Mouse (Mus musculus) adrenal gland, adult 2 months (tissue): ENCODE data around the gene Prpsap1. TPM values are rescaled to one million over a fixed set of nuclear protein-coding genes. Genes with fewer than 3 reads are reported as not detected.

Experiments
- DNase-seq: peaks from one replicate; pipeline ENCODE4 v3.0.0; 2021
- long read RNA-seq: library from polyadenylated mRNA; stranded (forward); transcript quantifications from one replicate; pipeline ENCODE4 v2.0.0, GENCODE M21; 2021
- polyA plus RNA-seq: library from polyadenylated mRNA; depleted of rRNA; stranded (reverse); fragments of >200 nt; gene quantifications from 2 replicates; pipeline ENCODE4 v1.2.3, GENCODE M21; 2012; rRNA removed
- total RNA-seq, 2 experiments: library from RNA; stranded (reverse); gene quantifications; 2 replicates each; pipeline ENCODE4 v1.2.3; 2021

Prpsap1 gene
- total RNA-seq (10 to 100 TPM; 76.0 to 85.0 TPM), polyA plus RNA-seq (223 and 257 TPM in 2 replicates)
- long read RNA-seq, transcript Prpsap1-201 (10 exons, 1,841 nt): major isoform, 81 of 93 reads
- long read RNA-seq, partial matches to known transcripts: 2 of 93 reads
- long read RNA-seq, other reads (novel, unspliced or antisense): 8 of 93 reads

DNA sequence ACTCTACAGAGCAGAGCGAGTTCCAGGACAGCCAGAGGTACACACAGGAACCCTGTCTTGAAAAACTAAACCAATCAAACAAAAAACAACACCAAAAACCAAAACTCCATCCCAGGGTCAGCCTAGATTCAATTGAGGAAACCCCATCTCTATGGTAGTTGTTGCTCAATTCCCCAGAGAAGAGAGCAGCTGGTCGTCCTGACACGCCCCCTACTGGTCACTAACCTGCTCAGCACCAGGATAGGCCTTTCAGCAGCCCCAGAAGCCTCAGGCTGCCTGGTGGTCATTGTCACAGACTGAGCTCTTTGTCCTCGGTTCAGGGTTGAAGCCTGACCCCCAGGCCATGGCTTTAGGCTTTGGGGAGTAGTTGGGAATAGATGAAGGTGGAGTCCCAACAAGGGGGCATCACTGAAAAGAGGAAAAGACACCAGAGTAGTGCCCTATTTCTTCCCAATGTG lies at the start of gene Prpsap1:
Prpsap1 (minus strand) TSS at position 408 of the 458 bp plus-strand sequence.
- peak; percentile 63 for DNase-seq

- peak; percentile 35 for DNase-seq
These were observed 49.1 kb upstream of the Prpsap1 start for GRCm38 (mm10) chr11:116543110-116543509.

DNA sequence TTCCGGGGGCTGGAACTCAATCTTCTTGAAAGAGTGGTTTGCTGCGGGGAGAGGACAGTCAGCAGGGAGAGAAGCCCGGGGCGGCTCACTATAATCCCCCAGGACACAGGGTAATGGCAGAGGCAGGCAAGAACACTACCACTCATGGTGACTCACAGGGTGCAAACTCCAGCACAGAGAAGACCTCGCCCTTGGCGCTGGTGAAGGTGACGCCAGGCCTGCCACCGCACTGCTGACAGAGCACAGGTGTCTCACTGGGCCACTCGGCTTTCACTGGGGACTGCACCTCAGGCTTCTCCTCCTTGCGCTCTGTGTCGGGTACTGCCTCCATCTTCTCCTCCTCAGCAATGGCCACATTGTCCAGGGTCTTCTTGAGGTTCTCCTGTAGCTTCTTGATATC lies 47.2 kb upstream of the Prpsap1 start:
- DNase-seq: no peak

DNA sequence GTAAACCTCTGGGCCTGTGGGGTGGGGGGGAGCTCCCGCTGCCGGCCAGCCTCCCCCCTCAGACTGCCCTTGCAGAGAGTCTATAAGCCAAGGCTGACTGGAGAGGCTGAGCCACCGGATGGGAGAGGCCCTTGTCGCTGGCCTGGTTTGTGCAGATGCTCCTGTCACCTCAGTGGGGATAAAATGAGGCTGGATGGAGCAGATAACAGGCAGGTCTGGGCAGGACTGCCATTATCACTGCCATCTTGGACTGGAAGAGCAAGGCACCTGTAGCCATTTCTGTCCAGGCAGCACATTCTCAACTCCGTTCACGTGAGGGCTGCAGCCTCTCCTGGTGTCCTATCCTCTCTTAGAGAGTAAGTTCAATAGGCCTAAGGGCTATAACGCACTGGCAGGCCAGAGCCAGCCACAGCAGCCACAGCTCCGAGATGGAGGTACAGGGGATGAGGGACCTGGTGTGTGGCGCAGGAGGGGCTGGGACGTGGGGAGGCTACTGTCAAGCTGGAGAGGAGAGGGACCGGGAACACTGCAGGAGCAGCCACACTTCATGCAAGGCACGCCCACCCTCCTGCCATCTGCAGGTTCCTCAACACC lies 44.2 kb upstream of the Prpsap1 start:
- DNase-seq: no peak

- DNase-seq: no peak
These were observed 43.4 kb upstream of the Prpsap1 start for GRCm38 (mm10) chr11:116537388-116537787.

- no peak for DNase-seq
These were observed 42.7 kb upstream of the Prpsap1 start for GRCm38 (mm10) chr11:116536685-116537084.

DNA sequence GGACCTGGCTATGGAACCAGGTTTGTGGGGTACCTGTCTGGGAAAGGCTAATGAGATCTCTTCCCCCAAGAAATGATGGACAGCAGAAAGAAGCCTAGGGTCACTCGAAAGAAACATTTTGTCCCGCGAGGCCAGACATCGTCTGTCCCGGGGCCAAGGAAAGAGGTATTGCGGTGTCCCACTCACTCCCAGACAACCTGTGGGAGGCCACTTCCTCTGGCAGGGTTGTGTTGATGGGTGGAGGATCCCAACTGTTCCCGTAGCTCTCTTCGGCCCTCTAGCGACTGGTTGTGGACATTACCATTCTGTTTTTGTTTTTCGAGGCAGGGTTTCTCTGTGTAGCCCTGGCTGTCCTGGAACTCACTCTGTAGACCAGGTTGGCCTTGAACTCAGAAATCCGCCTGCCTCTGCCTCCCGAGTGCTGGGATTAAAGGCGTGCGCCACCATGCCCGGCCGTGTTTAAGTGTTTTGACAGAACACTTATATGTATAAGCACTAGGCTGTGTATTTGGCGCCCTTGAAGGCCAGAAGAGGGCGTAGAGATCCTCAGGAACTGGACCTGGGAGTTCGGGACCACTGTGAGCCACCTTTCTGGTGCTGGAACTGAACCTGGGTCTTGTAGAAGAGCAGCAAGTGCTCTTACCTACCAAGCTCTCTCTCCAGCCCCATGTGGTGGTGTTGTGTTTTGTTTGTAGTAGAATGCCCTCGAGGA lies 40.3 kb upstream of the Prpsap1 start:
- peak; percentile 74 for DNase-seq

DNA sequence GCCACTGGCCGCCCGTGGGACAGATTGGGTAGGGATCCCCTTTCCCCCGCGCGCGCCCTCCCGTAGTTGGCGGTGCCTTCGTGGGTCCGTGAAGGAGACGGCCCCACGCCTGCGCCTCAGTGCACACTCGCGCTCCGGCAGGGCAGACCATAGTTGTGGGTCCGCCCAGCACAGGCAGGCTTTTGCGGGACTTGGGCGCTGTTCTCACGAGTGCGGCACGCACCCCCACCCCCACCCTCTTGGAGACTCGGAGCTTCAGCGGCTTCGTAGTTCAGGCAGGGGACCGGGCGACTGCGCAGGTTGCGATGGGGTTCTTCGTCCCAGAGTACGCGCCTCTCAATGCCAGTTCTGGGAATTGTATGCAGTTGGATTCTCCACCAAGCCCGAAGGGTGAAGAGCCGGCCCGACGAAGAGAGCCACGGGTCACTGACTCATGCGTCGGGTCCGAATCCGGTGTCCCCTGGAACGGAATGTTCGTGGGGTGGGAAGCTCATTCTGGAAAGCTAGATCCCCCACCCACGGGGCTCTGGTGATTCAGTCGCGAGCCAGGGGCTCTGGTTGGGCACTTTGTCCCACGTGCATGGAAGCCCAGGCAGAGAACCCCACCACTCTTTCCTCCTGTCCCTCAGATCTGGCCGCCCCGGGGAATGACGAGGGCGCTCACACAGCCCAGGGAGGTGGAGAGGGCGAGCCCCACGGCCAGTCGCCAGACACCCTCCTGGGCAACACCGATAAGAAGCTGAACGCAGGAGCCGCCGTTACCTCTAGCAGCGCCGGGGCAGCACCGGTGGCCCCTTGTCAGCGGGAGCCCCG lies 39.5 kb upstream of the Prpsap1 start:
- peak; percentile 55 for DNase-seq

GRCm38 (mm10) chr11:116532810-116533338 lies 38.9 kb upstream of the Prpsap1 start:
- peak; percentile 74 for DNase-seq

DNA sequence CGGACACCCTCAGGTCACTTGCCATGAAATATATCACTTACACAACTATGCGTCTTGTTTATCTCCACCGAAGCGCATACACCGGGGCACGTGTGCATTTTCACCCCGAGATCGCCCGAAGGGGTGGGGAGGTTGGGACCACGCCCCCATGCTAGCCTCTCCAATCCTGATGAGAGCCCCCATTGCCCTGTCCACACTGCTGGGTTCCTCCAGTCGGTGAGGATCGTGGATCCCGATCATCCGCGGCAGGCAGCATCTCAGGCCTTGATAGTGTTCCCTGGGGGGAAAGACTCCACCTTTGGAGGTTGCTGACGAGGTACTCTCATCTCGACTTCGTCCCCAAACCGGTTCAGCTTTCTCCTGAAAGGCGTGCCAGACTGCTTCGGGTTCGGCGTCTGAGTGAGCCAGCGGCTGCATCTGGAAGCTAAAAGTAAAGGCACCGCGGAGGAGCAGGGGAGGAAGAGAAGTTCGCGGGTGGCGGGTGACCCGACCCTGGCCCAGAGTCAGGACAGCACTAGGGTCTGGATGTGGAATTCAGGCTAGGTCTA lies 38.3 kb upstream of the Prpsap1 start:
- peak; percentile 25 for DNase-seq

DNA sequence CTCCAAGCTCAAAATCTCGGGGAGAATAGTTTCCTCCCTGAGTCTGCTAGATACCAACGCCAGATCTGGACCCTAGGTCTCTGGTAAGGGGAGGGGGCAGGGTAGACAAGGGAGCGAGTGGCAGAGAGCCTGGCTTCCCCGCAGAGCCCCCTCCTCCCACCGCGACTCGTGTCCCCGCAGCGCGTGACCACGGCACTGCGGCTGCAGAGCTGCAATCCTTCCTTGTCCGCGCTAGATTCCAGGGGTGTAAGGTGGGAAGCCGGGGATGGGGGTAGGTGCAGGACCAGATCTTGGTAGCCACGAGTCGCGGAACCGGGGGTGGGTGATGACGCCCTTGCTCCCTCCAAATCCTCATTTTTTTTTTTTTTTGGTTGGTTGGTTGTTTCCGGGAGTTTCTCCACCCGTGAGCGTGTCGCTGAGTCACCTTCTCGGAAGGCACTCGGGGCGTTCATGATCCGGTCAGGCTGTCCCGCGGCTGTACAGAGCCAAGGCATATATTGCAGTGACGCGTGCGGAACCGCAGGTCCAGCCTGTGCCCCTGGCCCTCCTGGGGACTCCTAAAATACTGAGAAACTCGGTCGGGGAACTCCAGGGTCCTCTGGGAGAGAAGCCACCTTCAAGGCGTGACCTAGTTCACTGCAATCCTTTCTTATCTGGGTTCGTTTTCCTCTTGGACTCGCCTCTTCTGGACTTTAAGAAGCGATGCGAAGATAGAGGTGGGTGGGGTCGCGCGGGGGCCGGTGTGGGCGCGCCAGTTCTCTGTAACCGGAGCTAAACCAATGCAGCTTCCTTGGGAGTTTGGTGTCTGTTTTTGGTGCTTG lies 37.6 kb upstream of the Prpsap1 start:
- peak; percentile 30 for DNase-seq

DNA sequence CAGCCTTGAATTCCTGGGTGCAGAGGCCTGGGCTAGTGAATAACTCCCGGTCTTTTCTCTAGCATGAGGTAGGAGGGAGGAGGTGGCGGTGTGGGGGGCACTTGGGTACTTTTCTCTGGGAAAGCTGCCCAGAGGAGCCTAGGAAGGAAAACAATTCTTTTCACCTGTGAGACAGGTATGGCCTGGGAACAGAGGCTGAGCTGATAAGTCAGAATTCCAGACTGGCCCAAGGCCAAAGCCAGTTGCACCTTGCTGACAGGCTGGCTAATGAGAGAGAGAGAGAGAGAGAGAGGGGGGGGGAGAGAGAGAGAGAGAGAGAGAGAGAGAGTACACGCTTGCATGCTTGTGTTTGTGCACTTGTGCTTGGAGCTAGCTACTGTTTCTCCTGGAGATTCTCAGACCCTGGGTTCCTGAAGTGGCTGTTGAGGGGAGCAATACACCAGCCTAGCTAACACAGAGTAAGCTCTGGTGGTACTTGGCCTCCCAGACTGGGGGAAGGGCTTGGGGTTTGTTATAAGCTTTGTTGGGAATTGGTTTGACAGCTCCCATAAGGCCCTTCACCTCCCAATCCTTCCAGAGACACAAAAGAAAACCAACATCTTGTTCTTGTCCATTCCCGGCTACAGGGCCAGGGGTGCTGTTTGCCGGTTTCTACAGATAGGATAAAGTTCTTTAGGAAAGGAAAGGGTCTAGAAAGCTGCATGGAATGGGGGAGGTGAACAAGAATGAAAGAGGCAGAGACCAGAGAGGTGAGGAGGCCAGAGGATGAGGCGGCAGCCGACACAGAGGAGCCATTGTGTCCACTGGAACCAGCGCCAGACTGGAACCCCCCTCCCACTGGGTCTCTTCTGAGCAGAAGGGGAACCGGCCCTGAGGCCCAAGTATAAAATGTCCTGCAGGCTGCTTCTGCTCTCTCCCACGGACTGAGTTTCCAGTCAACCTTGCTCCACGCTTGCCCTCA lies 36.5 kb upstream of the Prpsap1 start, which contains the start of gene Sphk1:
Sphk1 (plus strand) TSS at position 739 of the 961 bp plus-strand sequence.
- DNase-seq: no peak

DNA sequence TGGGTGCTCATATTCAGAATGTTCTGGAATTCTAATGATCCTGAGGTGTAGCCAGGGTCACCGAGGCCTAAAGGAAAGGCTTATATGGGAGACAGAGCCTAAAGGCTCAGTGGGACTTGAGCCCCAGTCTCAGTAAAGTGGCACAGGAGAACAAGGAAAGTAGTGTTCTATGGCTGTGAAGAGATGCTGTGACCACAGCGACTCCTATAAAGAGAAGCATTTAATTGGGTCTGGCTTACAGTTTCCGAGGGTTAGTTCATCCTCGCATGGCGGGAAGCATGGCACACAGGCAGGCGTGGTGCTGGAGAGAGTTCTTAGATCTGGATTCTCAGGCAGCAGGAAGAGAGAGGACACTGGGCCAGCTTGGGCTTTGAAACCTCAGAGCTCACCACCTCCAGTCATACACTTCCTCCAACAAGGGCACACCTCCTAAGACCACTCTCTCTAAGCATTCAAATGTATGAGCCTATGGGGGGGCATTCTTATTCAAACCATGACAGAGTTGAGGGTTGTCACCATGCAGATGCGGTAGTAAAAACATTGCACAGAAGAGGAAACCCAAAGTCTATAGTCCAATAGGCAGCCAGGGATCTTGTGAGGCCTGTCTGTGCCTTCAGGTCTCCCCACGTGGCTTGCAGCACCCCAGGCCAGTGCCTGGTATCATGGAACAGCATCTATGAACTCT lies 34.8 kb upstream of the Prpsap1 start:
- no peak for DNase-seq

DNA sequence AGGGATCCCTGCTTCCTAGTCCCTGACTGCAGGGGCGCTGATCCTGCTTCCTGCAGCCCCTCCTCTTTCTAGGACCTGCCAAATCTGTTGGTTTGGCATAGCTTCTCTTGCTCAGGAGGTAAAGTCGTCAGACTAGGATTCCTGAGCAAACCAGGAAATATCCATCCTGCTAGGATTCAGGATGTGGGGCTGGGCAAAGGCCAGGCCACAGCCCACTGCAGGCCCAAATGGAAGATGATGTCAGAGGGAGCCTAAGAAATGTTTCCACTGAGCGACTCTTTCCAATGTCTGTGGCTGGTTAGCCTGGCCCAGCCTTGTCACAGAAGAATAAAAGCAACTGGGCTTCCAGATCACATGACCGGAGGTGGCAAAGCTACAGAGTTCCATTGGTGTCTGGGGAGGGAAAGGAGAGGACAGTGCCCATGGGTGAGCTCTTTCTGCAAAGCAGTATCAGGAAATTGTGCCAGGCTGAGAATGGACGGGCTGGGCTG lies 29.7 kb upstream of the Prpsap1 start:
- peak; percentile 32 for DNase-seq

DNA sequence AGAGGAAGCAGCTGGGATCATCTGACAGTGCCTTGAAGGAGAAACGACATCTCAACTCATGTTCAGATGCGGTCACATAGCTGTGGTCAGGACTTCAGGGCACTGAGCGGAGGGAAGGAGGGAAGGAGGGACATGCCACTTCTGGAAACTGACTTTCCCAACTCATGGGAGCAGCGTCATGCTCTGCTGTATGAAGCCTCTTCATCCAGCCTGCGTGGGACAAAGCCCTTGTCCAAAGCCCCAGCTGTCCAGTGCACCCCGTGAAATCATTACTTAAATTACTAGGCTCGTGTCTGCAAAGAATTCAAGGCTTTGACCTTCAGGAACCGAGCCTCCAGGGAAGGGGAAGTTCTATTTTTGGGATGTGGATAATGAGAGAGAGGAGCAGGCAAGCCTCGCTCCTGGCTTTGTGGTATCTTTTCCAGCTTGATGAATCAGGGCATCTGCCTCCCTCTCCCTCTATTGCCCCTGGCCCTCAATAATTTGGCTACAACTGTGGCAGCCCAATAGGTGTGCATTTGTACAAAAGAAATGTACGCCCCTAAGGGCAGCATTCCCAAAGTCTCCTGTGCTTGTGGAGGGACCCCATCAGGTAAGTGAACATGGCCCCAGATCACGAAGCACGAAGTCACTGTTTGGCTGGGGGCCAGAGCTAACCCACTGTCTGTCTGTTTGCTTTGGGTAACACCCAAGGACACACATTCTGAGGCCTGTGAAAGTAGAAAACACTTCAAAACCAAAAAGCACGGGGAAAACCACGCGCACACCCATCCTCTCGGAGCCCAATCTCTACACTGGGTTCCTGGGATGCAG lies 29.1 kb upstream of the Prpsap1 start:
- peak; percentile 67 for DNase-seq

DNA sequence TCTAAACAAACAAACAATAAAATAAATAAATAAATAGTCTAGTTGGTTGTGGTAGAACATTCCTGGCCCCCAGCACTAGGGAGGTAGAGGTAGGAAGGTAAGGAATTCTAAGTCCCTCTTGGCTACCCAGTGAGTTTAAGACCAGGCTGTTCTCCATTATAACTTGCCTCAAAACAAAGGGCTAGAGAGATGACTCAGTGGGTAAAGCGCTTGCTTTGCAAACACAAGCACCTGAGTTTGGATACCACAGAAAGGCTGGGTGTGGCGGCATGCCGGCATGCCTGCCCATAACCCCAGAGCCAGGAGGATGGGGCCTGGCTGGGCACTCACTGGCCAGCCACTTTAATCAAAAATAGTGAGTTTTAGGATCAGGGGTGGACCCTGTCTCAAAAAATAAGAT lies 28.0 kb upstream of the Prpsap1 start:
- no peak for DNase-seq

- no peak for DNase-seq
These were observed 27.1 kb upstream of the Prpsap1 start for GRCm38 (mm10) chr11:116521143-116521542.

DNA sequence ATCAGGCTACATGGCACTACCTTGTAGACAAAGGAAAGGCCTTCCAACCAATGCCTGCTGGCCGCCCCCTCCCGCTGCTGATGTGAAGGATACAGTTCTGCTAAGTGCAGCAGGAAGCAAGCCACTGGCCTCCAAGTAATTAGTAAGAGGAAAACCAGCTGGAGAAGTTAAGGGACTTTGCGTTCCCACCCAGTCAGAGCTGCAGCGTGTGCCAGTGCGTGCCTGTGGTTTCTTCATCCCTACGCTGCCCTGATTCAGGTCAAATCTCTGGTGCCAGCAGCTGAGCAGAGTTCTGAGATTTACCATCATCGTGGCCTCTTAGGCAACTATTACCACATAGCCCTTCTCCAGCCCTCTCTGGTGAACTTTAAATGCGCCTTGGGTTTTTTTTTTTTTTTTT lies 24.5 kb upstream of the Prpsap1 start:
- peak; percentile 42 for DNase-seq
